Mouse (Mus musculus): ENCODE measurements around the gene Ccl22.
A peak's percentile ranks its signal among the peaks of the same experiment; 100 is the strongest.

Gene Ccl22

DNA sequence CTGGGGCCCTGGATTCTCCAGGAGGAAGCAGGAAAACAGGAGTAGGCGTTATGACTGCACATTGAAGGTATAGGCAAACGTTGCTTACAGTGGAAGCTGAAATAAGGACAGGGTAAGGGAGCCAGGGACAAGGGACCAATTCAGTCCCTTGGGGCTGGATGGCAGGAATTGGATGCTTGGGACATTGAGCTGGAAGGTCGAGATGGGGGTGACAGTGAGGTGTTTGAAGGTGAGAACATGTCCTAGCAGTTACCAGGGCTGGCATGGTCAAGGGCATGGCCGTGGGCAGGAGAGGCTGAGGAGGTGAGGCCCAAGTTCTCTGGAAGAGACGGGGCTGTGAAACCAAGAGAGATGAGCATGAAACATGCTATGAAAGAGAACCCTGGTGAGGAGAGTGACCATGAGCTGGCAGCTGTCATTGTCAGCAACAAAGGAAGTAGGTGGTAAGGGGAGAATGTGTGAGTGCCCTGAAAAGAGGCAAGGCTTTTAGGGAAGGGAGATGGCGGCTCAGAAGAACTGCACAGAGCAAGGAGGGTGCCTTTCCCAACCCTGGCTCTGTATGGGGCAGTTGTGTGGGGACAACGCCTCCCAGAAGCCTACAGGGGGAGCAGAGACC, 10.5 kb upstream of the Ccl22 start:
- no peak for DNase-seq (ENCODE audit: low spot score in 2 of 2)

DNA sequence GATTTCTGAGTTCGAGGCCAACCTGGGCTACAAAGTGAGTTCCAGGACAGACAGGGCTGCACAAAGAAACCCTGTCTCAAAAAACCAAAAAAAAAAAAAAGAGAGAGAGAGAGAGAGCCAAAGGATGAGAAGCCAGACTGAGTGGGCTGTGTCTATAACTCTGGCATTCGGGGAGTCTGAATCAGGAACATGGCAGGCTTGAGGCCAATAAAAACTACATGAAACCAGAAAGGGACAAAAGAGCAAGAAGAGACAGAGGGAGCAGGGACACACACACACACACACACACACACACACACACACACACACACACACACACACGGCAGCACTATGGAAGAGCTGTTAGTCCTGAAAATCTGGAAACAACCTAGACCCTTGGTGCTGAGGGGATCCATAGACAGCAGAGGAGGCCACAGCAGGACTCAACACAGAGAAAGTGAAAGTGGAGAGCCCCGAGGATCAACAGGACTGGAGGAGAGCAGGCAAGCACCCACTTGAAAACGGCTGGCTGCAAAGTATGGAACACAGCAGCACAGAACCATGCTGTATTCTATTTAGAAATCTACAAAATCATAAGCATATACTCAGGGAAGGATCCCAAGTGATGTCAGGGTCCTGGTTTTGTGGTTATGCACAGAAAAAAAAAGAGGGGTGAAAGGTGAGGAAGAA, 9.8 kb upstream of the Ccl22 start:
- no peak for DNase-seq (ENCODE audit: low spot score in 2 of 2)

- no peak for DNase-seq (ENCODE audit: low spot score in 2 of 2)
Observed at GRCm38 (mm10) chr8:94739829-94740228, 5.6 kb upstream of the Ccl22 start.

GRCm38 (mm10) chr8:94740591-94740990, 4.8 kb upstream of the Ccl22 start:
- no peak for DNase-seq (ENCODE audit: low spot score in 2 of 2)

DNA sequence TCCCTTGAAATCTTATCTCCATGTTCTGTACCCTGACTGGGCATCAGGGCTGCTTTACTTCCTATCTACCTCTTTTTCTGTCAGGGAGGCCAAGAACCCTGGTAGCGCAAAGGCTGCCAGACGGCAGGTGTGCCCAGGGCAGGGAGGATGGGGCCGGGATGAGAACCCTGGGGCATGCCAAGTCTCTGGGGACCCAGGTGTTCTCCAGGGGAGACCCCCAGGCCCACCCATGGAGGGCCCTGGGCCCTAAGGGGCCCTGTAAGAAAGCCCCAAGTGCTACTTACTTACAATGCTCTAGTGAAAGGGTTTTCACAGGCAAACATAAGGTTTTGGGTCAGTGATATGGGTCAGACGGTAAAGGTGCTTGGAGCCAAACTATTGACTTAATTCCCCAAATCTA, 3.7 kb upstream of the Ccl22 start:
- no peak for DNase-seq (ENCODE audit: low spot score in 2 of 2)

DNA sequence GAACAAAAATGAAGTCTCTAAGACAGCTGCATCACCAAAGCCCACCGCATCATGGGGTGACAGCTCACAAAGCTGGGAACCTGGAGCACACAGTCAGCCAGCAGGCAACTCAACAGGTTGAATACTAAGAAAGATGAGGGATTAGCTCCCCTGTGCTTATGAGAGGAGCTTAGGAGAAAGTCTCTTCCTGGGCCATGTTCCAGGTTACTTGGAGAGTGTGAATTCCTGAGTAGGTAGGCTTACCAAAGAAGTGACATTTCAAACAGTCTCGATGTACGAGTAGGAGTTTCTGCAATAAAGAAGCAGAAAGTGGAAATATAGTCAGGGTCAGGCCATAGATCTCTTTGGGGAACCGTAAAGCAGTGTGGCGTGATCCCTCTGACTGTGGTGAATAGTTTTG, 906 bp upstream of the Ccl22 start:
- DNase-seq (ENCODE audit: low spot score in 2 of 2) = no peak

DNA sequence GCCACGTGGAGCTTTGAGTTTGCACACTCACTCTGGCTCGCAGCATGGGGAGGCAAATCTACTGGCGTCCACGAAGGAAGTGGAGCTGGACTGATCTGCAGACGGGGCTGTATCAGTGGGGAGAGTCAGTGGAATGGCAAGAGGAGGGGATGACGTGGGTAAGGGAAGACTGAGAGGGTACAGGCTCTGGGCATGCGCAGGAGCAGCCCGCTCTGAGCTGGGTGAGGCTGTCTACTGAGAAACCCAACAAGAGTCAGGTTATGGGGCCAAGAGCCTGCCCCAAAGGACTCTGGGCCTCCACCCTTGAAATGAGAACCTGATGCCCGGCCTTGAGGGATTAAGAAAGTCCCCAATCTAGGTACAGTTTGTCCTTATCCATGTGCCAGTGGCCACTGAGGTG, 418 bp upstream of the Ccl22 start:
- no peak for DNase-seq (ENCODE audit: low spot score in 2 of 2)

DNA sequence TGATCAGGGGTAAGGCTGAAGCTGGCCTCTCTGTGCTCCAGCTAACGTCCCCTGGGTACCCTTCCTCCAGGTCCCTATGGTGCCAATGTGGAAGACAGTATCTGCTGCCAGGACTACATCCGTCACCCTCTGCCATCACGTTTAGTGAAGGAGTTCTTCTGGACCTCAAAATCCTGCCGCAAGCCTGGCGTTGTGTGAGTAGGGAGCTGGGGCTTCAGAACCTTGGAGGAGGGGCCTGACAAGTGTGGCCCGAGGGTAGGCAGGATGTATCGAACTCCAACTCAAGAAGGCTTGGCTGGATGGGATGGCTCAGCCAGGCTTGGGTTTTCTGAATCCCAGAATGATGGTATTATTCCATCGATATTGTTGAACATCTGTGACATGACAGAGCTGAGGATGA, 1.4 kb downstream of the Ccl22 start:
- DNase-seq (ENCODE audit: low spot score in 2 of 2) = no peak

- no peak for DNase-seq (ENCODE audit: low spot score in 2 of 2)
Observed at GRCm38 (mm10) chr8:94748363-94748762, 3.0 kb downstream of the Ccl22 start.

DNA sequence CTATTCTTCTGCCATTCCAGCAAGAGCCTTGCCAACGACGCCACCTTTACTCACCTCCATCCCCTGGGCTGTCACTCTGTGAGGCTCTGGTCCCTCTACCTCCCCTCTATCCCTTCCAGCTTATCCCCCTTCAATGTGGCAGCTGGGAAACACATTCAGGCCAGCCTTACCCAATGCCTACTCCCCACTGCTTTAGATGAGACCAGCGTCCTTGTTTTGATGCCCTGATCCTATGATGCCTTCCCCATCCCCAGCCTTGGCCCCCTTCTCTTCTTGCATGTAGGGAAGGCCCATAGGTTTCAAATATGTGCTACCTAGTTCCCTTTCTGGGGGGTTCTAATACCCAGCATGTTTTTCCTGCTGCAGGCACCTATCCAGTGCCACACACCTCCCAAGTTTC, 4.6 kb downstream of the Ccl22 start:
- no peak for DNase-seq (ENCODE audit: low spot score in 2 of 2)

DNA sequence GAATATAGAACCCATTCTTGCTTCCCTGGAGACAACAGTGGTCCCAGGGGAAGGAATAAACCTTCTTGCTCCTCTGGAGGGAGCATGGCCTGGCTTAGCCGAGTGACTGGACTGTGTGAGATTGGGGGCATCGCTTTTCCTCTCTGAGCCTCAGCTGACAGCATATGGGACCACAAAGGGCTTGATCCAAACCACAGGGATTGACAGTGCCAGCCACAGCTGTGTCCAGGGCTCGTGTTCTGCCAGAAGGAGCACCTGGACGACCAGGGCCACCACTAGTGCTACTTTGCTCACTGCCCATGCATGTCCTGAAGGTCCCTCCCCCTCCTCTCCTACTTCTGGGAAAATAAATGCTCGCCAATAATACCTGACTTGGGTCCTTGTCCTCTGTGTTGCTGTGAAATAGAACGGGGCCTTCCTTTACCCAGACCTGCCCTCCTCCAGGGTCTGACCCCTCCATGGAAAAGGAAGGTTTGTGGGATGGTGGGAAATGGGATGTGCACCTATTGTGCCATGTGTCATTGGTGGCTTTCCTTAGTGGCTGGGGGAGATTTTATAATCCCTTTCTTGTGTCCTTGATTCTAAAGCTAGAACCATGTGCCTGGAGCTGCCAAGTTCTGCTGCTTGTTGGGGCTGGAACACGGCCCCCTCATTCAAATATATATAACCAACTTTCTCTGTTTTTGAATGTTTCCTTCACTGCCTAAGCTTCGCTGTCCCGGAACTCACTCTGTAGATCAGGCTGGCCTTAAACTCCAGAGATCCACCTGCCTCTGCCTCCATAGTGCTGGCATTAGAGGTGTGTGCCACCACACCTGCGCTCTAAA, 5.8 kb downstream of the Ccl22 start:
- DNase-seq (ENCODE audit: low spot score in 2 of 2) = no peak

DNA sequence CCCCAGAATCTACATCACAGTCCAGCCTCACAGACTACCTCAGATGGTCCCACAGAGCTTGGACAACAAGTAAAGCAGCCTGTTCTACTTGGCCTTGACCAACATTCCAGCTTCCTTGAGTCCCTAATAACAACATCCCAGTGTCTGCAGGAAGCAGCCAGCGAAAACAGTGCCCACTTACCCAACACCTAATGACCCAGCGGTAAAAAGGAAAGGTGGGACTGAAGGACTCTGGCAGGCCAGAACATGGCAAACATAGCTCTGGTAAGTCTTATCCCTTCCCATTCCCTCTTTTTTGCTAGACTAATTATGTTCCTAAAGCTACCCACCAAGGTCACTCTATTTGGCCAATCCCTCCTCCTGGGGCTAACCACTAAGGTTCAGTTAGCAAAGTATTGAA, 8.6 kb downstream of the Ccl22 start:
- no peak for DNase-seq (ENCODE audit: low spot score in 2 of 2)

GRCm38 (mm10) chr8:94754486-94754885, 9.1 kb downstream of the Ccl22 start:
- no peak for DNase-seq (ENCODE audit: low spot score in 2 of 2)

- DNase-seq (ENCODE audit: low spot score in 2 of 2) = no peak
Observed at GRCm38 (mm10) chr8:94767035-94767434, 21.6 kb downstream of the Ccl22 start.

GRCm38 (mm10) chr8:94770945-94771344, 25.6 kb downstream of the Ccl22 start:
- peak; percentile 59 to 73 for DNase-seq (ENCODE audit: low spot score in 2 of 2)

GRCm38 (mm10) chr8:94771941-94772670, 26.7 kb downstream of the Ccl22 start, which contains the start of gene Cx3cl1:
Cx3cl1 (plus strand) TSS chr8:94772009.
- peak; percentile 50 to 79 for DNase-seq (ENCODE audit: low spot score in 2 of 2)

- DNase-seq (ENCODE audit: low spot score in 2 of 2) = no peak
Observed at GRCm38 (mm10) chr8:94773048-94773447, 27.7 kb downstream of the Ccl22 start.

DNA sequence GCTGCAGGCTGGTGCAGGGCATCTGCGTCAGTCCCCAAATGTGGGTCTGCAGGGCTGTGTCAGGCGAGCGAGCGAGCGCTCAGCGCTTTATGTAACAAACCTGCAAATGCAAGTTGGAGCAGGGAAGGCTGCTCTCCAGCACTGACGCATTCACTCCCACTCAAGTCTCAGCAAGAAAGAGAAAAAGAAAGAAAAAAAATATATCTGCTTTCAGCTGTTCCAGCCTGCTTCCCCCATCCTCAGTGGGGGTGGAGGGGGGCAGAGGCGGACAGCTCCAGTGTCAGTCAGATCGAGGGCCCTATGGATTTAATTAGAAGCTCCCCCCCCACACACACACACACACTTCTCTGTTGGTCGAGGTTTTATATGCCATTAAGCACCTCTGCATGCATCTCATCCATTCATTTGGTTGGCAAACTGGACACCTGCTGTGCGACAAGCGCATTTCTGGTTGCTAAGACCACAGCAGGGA, 28.3 kb downstream of the Ccl22 start:
- DNase-seq (ENCODE audit: low spot score in 2 of 2) = peak; percentile 24 to 27

- DNase-seq (ENCODE audit: low spot score in 2 of 2) = no peak
Observed at GRCm38 (mm10) chr8:94774601-94775000, 29.2 kb downstream of the Ccl22 start.

DNA sequence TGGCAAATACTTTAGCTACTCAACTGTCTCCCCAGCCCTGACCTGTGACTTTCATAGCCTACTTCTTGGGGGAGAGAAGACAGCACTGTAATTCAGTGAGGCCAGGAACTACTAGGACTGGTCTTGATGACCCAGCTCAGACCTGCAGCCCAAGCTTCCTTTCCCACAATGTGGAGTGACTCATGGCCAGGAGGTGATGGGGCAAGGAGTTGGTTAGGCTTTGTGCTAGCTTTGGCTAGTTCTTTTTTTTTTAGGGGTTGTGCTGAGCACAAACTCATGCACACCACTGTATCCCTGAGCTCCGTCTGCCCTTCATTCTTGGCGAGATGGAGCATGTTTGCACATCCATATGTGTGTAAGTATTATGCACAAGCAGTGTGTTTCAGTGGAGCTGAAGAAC, 31.0 kb downstream of the Ccl22 start:
- peak in 1 of 2 experiments; percentile 30 for DNase-seq (ENCODE audit: low spot score in 2 of 2)

- DNase-seq (ENCODE audit: low spot score in 2 of 2) = no peak
Observed at GRCm38 (mm10) chr8:94778036-94778435, 32.6 kb downstream of the Ccl22 start.

- no peak for DNase-seq (ENCODE audit: low spot score in 2 of 2)
Observed at GRCm38 (mm10) chr8:94778473-94778872, 33.1 kb downstream of the Ccl22 start.
